Mouse (Mus musculus) urinary bladder, adult 2 months (tissue): Measurements from ENCODE around the gene Slc18b1. TPM values are rescaled to one million over a fixed set of nuclear protein-coding genes. Genes with fewer than 3 reads are reported as not detected.

Source experiments
- polyA plus RNA-seq: library from polyadenylated mRNA; depleted of rRNA; stranded (reverse); fragments of >200 nt; gene quantifications from 2 replicates; pipeline ENCODE4 v1.2.3, GENCODE M21; 2012; rRNA removed

Gene Slc18b1
- polyA plus RNA-seq, 1 experiment, result 35.6 TPM

Other genes with a start within 250 kb of the Slc18b1 start
- gene Rps12, start 9.7 kb upstream of the Slc18b1 start, polyA plus RNA-seq, result 4,107 and 4,241 TPM in 2 replicates
- 0.44 and 0.94 TPM in 2 replicates for gene Vnn3, start 54.5 kb downstream of the Slc18b1 start, polyA plus RNA-seq
- gene Vnn1, start 97.7 kb downstream of the Slc18b1 start, polyA plus RNA-seq, result 1.7 and 2.0 TPM in 2 replicates
- gene Taar1, start 123.4 kb downstream of the Slc18b1 start, polyA plus RNA-seq, result not detected in 2 replicates
- gene Taar2, start 141.6 kb downstream of the Slc18b1 start, polyA plus RNA-seq, result not detected in 2 replicates
- gene Taar3, start 152.6 kb downstream of the Slc18b1 start, polyA plus RNA-seq, result not detected in 2 replicates
- gene Taar4, start 163.5 kb downstream of the Slc18b1 start, polyA plus RNA-seq, result not detected in 2 replicates
- not detected in 2 replicates for gene Taar5, start 173.7 kb downstream of the Slc18b1 start, polyA plus RNA-seq
- gene Taar6, start 188.7 kb downstream of the Slc18b1 start, polyA plus RNA-seq, result not detected in 2 replicates
- gene Taar7a, start 196.5 kb downstream of the Slc18b1 start, polyA plus RNA-seq, result not detected in 2 replicates
- not detected in 2 replicates for gene Taar7b, start 203.0 kb downstream of the Slc18b1 start, polyA plus RNA-seq
- gene Taar7d, start 230.2 kb downstream of the Slc18b1 start, polyA plus RNA-seq, result not detected in 2 replicates
- gene Taar7e, start 240.6 kb downstream of the Slc18b1 start, polyA plus RNA-seq, result not detected in 2 replicates